Mouse (Mus musculus) ES-E14 (cell line): ENCODE results near the gene Nmbr.

Source experiments
- CHD2 ChIP-seq: IDR thresholded peaks from 2 replicates; pipeline ENCODE4 v1.6.1; 2014; ENCODE audit warnings: mild to moderate bottlenecking, low read depth, low read length, inconsistent platforms
- HCFC1 ChIP-seq: IDR thresholded peaks from 2 replicates; pipeline ENCODE4 v1.6.1; 2012; ENCODE audit warnings: low read length, inconsistent platforms, borderline replicate concordance; ENCODE audit not compliant: insufficient read depth
- MAFK ChIP-seq: IDR thresholded peaks from 2 replicates; pipeline ENCODE4 v1.6.1; 2014; ENCODE audit warnings: mild to moderate bottlenecking, low read depth, low read length, inconsistent platforms; ENCODE audit not compliant: insufficient read depth
- ZC3H11A ChIP-seq: IDR thresholded peaks from 2 replicates; pipeline ENCODE4 v1.6.1; 2012; ENCODE audit warnings: low read depth, mild to moderate bottlenecking, inconsistent platforms, low read length, borderline replicate concordance

GRCm38 (mm10) chr10:14660875-14661274 is 44.5 kb upstream of the Nmbr start:
- TF ChIP-seq MAFK (no peak), ZC3H11A (no peak), CHD2 (no peak), HCFC1 (no peak)
